Mouse (Mus musculus): ENCODE data around the gene Ap1m1. TPM values are rescaled to one million over a fixed set of nuclear protein-coding genes. Genes with fewer than 3 reads are reported as not detected.

The Ap1m1 gene
- total and polyA plus RNA-seq, 3 experiments = 39.4 to 93.8 (median 49.8) TPM

GRCm38 (mm10) chr8:72289051-72289450, 49.2 kb downstream of the Ap1m1 start:
- H3K9me3 ChIP-seq (replicated peaks) = no peaks in the 10 kb centered on the region; the same call in 1 of the 2 replicates
- H3K4me1 ChIP-seq (ENCODE audit: insufficient read depth, low read depth, low read length) = peaks cover 21% of the 10 kb centered on the region
- no peak overlapping the region for H3K4me3 ChIP-seq (ENCODE audit: low read depth, low read length)
- ATAC-seq (ENCODE audit: extremely low read depth, insufficient number of reproducible peaks, low FRiP score, poor library complexity, severe bottlenecking) = no peak
- no peak for DNase-seq (ENCODE audit: low spot score)
- H3K36me3 ChIP-seq (replicated peaks) = no peaks in the 10 kb centered on the region
- peaks cover 9% of the 10 kb centered on the region for H3K27me3 ChIP-seq (ENCODE audit: insufficient read depth, low read length)
- no peak for TF ChIP-seq CTCF (IDR thresholded peaks at IDR 0.05; ENCODE audit: low read depth, low read length)
- TF ChIP-seq POLR2AphosphoS5 (IDR thresholded peaks at IDR 0.05; ENCODE audit: insufficient replicate concordance, low read depth, low read length) = no peak
- TF ChIP-seq GATA2 (IDR thresholded peaks at IDR 0.05; ENCODE audit: borderline replicate concordance, low read depth, low read length) = no peak
- TF ChIP-seq GATA1 (IDR thresholded peaks at IDR 0.05; ENCODE audit: borderline replicate concordance, low read length) = no peak
- TF ChIP-seq TAL1 (conservative IDR thresholded peaks at IDR 0.05; ENCODE audit: low read depth, low read length) = no peak

GRCm38 (mm10) chr8:72291104-72291503, 51.3 kb downstream of the Ap1m1 start:
- no peak for DNase-seq (ENCODE audit: low spot score)
- Histone ChIP-seq H3K36me3 (replicated peaks) (no peaks in the 10 kb centered on the region), H3K9me3 (replicated peaks) (no peaks in the 10 kb centered on the region; the same call in 1 of the 2 replicates), H3K4me3 (ENCODE audit: low read depth, low read length) (no peak overlapping the region), H3K4me1 (ENCODE audit: insufficient read depth, low read depth, low read length) (peaks cover 13% of the 10 kb centered on the region), H3K27me3 (ENCODE audit: insufficient read depth, low read length) (peaks cover 18% of the 10 kb centered on the region)
- ATAC-seq (ENCODE audit: extremely low read depth, insufficient number of reproducible peaks, low FRiP score, poor library complexity, severe bottlenecking) = no peak
- no peak for TF ChIP-seq GATA1 (IDR thresholded peaks at IDR 0.05; ENCODE audit: borderline replicate concordance, low read length)
- no peak for TF ChIP-seq CTCF (IDR thresholded peaks at IDR 0.05; ENCODE audit: low read depth, low read length)
- no peak for TF ChIP-seq TAL1 (conservative IDR thresholded peaks at IDR 0.05; ENCODE audit: low read depth, low read length)
- TF ChIP-seq POLR2AphosphoS5 (IDR thresholded peaks at IDR 0.05; ENCODE audit: insufficient replicate concordance, low read depth, low read length) = no peak
- no peak for TF ChIP-seq GATA2 (IDR thresholded peaks at IDR 0.05; ENCODE audit: borderline replicate concordance, low read depth, low read length)

GRCm38 (mm10) chr8:72293309-72293708, 53.5 kb downstream of the Ap1m1 start:
- Histone ChIP-seq H3K4me3 (ENCODE audit: low read depth, low read length) (no peak overlapping the region), H3K27me3 (ENCODE audit: insufficient read depth, low read length) (peaks cover 32% of the 10 kb centered on the region), H3K4me1 (ENCODE audit: insufficient read depth, low read depth, low read length) (peaks cover 13% of the 10 kb centered on the region), H3K36me3 (replicated peaks) (no peaks in the 10 kb centered on the region), H3K9me3 (replicated peaks) (no peaks in the 10 kb centered on the region; the same call in 1 of the 2 replicates)
- ATAC-seq (ENCODE audit: extremely low read depth, insufficient number of reproducible peaks, low FRiP score, poor library complexity, severe bottlenecking) = no peak
- DNase-seq (ENCODE audit: low spot score) = no peak
- no peak for TF ChIP-seq GATA2 (IDR thresholded peaks at IDR 0.05; ENCODE audit: borderline replicate concordance, low read depth, low read length)
- TF ChIP-seq POLR2AphosphoS5 (IDR thresholded peaks at IDR 0.05; ENCODE audit: insufficient replicate concordance, low read depth, low read length) = no peak
- TF ChIP-seq TAL1 (conservative IDR thresholded peaks at IDR 0.05; ENCODE audit: low read depth, low read length) = no peak

GRCm38 (mm10) chr8:72295125-72295524, 55.3 kb downstream of the Ap1m1 start:
- Histone ChIP-seq H3K4me3 (ENCODE audit: low read depth, low read length) (no peak overlapping the region), H3K27me3 (ENCODE audit: insufficient read depth, low read length) (peaks cover 35% of the 10 kb centered on the region), H3K9me3 (replicated peaks) (no peaks in the 10 kb centered on the region; the same call in 1 of the 2 replicates), H3K4me1 (ENCODE audit: insufficient read depth, low read depth, low read length) (peaks cover 15% of the 10 kb centered on the region), H3K36me3 (replicated peaks) (no peaks in the 10 kb centered on the region)
- DNase-seq (ENCODE audit: low spot score) (no peak), ATAC-seq (ENCODE audit: extremely low read depth, insufficient number of reproducible peaks, low FRiP score, poor library complexity, severe bottlenecking) (no peak)
- TF ChIP-seq CTCF (IDR thresholded peaks at IDR 0.05; ENCODE audit: low read depth, low read length) (no peak), GATA2 (IDR thresholded peaks at IDR 0.05; ENCODE audit: borderline replicate concordance, low read depth, low read length) (no peak), GATA1 (IDR thresholded peaks at IDR 0.05; ENCODE audit: borderline replicate concordance, low read length) (no peak), TAL1 (conservative IDR thresholded peaks at IDR 0.05; ENCODE audit: low read depth, low read length) (no peak), POLR2AphosphoS5 (IDR thresholded peaks at IDR 0.05; ENCODE audit: insufficient replicate concordance, low read depth, low read length) (no peak)

GRCm38 (mm10) chr8:72295679-72296078, 55.9 kb downstream of the Ap1m1 start:
- TF ChIP-seq POLR2AphosphoS5 (IDR thresholded peaks at IDR 0.05; ENCODE audit: insufficient replicate concordance, low read depth, low read length) (no peak), TAL1 (conservative IDR thresholded peaks at IDR 0.05; ENCODE audit: low read depth, low read length) (no peak), GATA1 (IDR thresholded peaks at IDR 0.05; ENCODE audit: borderline replicate concordance, low read length) (no peak), GATA2 (IDR thresholded peaks at IDR 0.05; ENCODE audit: borderline replicate concordance, low read depth, low read length) (no peak), CTCF (IDR thresholded peaks at IDR 0.05; ENCODE audit: low read depth, low read length) (no peak)
- ATAC-seq (ENCODE audit: extremely low read depth, insufficient number of reproducible peaks, low FRiP score, poor library complexity, severe bottlenecking) (no peak), DNase-seq (ENCODE audit: low spot score) (no peak)
- Histone ChIP-seq H3K4me1 (ENCODE audit: insufficient read depth, low read depth, low read length) (peaks cover 15% of the 10 kb centered on the region), H3K9me3 (replicated peaks) (no peaks in the 10 kb centered on the region; the same call in 1 of the 2 replicates), H3K4me3 (ENCODE audit: low read depth, low read length) (no peak overlapping the region), H3K27me3 (ENCODE audit: insufficient read depth, low read length) (peaks cover 39% of the 10 kb centered on the region), H3K36me3 (replicated peaks) (no peaks in the 10 kb centered on the region)

GRCm38 (mm10) chr8:72296561-72296960, 56.7 kb downstream of the Ap1m1 start:
- Histone ChIP-seq H3K27me3 (ENCODE audit: insufficient read depth, low read length) (peaks cover 45% of the 10 kb centered on the region), H3K9me3 (replicated peaks) (no peaks in the 10 kb centered on the region; the same call in 1 of the 2 replicates), H3K4me3 (ENCODE audit: low read depth, low read length) (no peak overlapping the region), H3K36me3 (replicated peaks) (no peaks in the 10 kb centered on the region), H3K4me1 (ENCODE audit: insufficient read depth, low read depth, low read length) (peaks cover 15% of the 10 kb centered on the region)
- TF ChIP-seq TAL1 (conservative IDR thresholded peaks at IDR 0.05; ENCODE audit: low read depth, low read length) = no peak
- no peak for TF ChIP-seq GATA2 (IDR thresholded peaks at IDR 0.05; ENCODE audit: borderline replicate concordance, low read depth, low read length)
- no peak for TF ChIP-seq GATA1 (IDR thresholded peaks at IDR 0.05; ENCODE audit: borderline replicate concordance, low read length)
- TF ChIP-seq POLR2AphosphoS5 (IDR thresholded peaks at IDR 0.05; ENCODE audit: insufficient replicate concordance, low read depth, low read length) = no peak
- TF ChIP-seq CTCF (IDR thresholded peaks at IDR 0.05; ENCODE audit: low read depth, low read length) = no peak
- DNase-seq (ENCODE audit: low spot score) = no peak
- ATAC-seq (ENCODE audit: extremely low read depth, insufficient number of reproducible peaks, low FRiP score, poor library complexity, severe bottlenecking) = no peak

Data from G1E (cell line).